Mouse (Mus musculus): ENCODE data around the gene Wsb1. TPM values are rescaled to one million over a fixed set of nuclear protein-coding genes. Genes with fewer than 3 reads are reported as not detected.

Wsb1 gene
- polyA plus RNA-seq, 1 experiment: not detected

DNA sequence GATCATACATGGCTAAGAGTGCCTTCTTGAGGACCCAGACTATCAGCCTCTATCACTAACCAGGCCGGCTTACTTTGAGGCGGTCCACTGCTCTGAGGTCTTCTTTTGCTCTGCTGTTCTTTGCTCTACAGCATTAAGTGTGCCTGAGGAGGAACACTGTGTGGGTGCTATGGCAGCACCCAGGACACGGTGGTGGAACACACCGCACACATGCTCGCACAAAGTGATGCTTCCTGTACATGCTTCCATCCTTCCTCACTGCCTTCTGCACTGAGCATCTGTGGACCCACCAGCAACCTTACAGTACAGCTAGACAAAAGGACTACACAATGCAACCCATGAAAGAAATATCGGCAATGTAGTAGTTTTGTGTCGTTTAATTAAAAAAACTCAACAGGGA lies 15.4 kb downstream of the Wsb1 start:
- Histone ChIP-seq H3K27ac (ENCODE audit: insufficient read depth, low read depth, low read length) (no peak overlapping the region), H3K4me1 (ENCODE audit: control insufficient read depth, insufficient read depth, low read length) (peaks cover 5% of the 10 kb centered on the region), H3K4me3 (ENCODE audit: insufficient read depth, low read depth, low read length) (no peak overlapping the region)
- no peak for TF ChIP-seq CTCF (IDR thresholded peaks at IDR 0.05; ENCODE audit: insufficient read depth, low read depth, low read length)
- 88% methylated on average over 7 of the region's 7 CpGs for WGBS

DNA sequence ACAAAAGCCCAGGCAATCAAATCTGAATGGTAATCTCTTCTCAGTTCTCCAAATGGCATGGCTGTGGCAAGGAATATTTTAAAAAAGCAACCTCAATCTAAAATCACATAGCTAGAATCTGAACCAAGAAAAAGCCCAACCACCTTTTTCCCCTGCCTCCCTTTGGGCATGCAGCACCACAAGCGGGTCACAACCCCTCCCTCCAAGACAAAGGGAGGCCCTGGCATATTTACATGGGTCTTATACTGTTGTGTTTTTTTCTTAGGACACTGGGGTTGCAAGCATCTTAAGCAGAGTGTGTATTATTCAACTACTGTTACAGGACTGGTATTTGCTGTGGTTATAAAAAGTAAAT lies 16.1 kb downstream of the Wsb1 start:
- Histone ChIP-seq H3K27ac (ENCODE audit: insufficient read depth, low read depth, low read length) (no peak overlapping the region), H3K4me3 (ENCODE audit: insufficient read depth, low read depth, low read length) (no peak overlapping the region), H3K4me1 (ENCODE audit: control insufficient read depth, insufficient read depth, low read length) (peaks cover 5% of the 10 kb centered on the region)
- TF ChIP-seq POLR2A (IDR thresholded peaks at IDR 0.05; ENCODE audit: insufficient read depth, low read depth, low read length) (no peak), CTCF (IDR thresholded peaks at IDR 0.05; ENCODE audit: insufficient read depth, low read depth, low read length) (no peak)
- 9% methylated on average over 1 of the region's 1 CpGs for WGBS

DNA sequence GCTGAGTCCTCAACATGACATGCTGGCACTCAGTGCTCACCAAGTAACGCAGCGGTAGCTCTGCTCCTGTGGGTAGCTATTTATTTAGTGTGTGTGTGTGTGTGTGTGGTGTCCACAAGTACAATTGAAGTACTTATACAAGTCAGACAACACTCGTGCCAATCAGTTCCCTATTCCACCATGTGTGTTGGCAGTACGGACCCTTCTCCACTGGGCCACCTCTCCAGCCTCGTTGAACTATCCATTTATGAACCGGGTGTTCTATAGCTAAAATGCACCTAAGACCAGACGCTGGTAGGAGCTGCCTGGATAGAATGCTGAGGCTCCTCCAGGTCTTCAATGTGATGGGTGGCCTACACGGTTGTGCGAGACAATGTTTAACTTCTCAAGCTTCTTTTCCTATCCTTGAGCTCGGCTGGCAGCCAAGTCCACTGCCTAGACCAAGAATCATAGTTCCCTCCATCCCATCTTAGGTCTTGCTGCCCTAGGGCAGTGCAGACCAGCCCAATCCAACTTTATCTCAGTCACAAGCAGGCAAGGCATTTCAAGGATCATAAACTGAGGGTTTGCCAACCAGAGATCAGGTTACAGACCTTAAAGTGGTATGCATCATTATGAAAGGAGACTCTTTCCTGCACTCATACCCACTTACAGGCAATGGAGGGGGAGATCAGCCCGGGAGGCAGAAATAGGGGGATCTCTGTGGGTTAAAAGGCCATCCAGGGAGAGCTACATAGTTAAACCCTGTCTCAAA lies 16.6 kb downstream of the Wsb1 start:
- Histone ChIP-seq H3K4me3 (ENCODE audit: insufficient read depth, low read depth, low read length) (no peak overlapping the region), H3K27ac (ENCODE audit: insufficient read depth, low read depth, low read length) (no peak overlapping the region), H3K4me1 (ENCODE audit: control insufficient read depth, insufficient read depth, low read length) (peaks cover 5% of the 10 kb centered on the region)
- 74% methylated on average over 11 of the region's 11 CpGs for WGBS
- TF ChIP-seq POLR2A (IDR thresholded peaks at IDR 0.05; ENCODE audit: insufficient read depth, low read depth, low read length): no peak
- TF ChIP-seq CTCF (IDR thresholded peaks at IDR 0.05; ENCODE audit: insufficient read depth, low read depth, low read length): no peak

DNA sequence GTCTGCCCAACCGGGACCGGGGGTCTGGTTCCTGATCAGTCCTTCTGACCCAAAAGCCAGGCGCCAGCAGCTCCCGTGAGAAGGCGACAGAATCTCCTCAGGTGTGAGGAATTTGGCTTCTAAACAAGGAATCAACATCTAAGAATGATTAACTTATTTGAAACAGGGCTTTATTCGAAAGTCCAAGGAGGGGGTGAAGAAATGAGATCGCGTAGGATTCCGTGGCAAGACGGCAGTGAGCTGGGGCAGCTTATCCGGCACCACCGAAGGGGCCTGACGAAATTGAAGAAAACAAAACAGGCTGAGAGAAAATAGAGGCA lies 24.3 kb downstream of the Wsb1 start:
- 78% methylated on average over 13 of the region's 13 CpGs for WGBS
- Histone ChIP-seq H3K4me3 (ENCODE audit: insufficient read depth, low read depth, low read length) (no peak overlapping the region), H3K27ac (ENCODE audit: insufficient read depth, low read depth, low read length) (no peak overlapping the region), H3K4me1 (ENCODE audit: control insufficient read depth, insufficient read depth, low read length) (peaks cover 4% of the 10 kb centered on the region)
- no peak for TF ChIP-seq POLR2A (IDR thresholded peaks at IDR 0.05; ENCODE audit: insufficient read depth, low read depth, low read length)
- no peak for TF ChIP-seq CTCF (IDR thresholded peaks at IDR 0.05; ENCODE audit: insufficient read depth, low read depth, low read length)

DNA sequence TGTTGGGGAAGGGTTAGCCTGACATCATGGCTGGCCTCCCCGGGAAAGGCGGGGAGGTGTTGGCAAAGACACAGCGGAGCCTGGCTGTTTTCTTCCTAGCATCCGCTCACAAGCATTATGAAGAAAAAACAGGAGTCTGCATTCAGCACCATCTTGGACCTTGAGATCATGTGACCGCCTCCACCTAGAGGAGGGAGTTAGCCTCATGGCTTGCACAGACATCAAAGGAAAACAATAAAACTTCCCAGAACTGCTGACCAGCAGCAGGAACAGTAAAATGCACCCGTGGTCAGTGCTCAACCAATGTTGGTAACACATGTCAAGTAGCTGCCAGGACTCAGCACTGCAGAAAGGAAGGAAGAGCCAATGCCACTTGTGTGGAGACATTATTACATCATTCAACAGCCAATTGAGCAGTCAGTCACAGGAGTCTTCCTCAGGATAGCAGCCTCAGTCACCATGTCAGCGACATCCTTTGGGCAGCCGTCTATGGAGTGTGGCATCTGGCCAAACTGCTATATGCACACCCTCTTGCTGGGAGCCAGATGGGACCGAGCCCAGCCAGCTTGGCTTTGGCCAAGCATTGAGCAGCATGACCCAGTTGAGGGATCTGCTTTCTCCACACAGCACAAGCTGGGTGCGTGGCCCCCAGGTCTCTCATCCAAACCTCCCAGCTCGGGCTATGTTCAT lies 24.8 kb downstream of the Wsb1 start:
- Histone ChIP-seq H3K4me1 (ENCODE audit: control insufficient read depth, insufficient read depth, low read length) (peaks cover 7% of the 10 kb centered on the region), H3K27ac (ENCODE audit: insufficient read depth, low read depth, low read length) (no peak overlapping the region), H3K4me3 (ENCODE audit: insufficient read depth, low read depth, low read length) (no peak overlapping the region)
- 54% methylated on average over 11 of the region's 11 CpGs for WGBS
- TF ChIP-seq CTCF (IDR thresholded peaks at IDR 0.05; ENCODE audit: insufficient read depth, low read depth, low read length) (no peak), POLR2A (IDR thresholded peaks at IDR 0.05; ENCODE audit: insufficient read depth, low read depth, low read length) (no peak)

DNA sequence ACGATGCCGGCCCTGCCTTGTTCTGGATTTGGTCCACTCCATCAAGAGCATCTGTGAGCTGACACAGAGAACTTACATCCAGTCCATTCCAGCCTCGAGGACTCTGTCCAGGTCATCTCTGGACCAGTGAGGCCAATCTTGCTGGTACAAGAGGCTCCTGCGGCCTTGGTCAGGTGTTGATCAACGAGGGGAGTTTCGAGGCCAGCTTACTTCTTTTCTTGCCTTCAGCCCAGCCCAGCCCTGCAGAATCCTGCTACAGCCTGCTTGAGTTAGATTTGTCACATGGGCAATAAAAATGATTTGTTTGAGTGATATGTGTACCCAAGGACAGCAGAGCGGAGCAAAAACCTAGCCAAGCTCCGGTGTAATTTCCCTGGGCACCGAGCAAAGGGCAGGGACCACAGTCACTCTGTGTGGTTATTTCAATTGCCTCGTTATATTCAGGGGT lies 25.4 kb downstream of the Wsb1 start:
- Histone ChIP-seq H3K4me1 (ENCODE audit: control insufficient read depth, insufficient read depth, low read length) (peaks cover 9% of the 10 kb centered on the region), H3K27ac (ENCODE audit: insufficient read depth, low read depth, low read length) (no peak overlapping the region), H3K4me3 (ENCODE audit: insufficient read depth, low read depth, low read length) (no peak overlapping the region)
- TF ChIP-seq POLR2A (IDR thresholded peaks at IDR 0.05; ENCODE audit: insufficient read depth, low read depth, low read length) (no peak), CTCF (IDR thresholded peaks at IDR 0.05; ENCODE audit: insufficient read depth, low read depth, low read length) (no peak)
- 75% methylated on average over 10 of the region's 10 CpGs for WGBS

DNA sequence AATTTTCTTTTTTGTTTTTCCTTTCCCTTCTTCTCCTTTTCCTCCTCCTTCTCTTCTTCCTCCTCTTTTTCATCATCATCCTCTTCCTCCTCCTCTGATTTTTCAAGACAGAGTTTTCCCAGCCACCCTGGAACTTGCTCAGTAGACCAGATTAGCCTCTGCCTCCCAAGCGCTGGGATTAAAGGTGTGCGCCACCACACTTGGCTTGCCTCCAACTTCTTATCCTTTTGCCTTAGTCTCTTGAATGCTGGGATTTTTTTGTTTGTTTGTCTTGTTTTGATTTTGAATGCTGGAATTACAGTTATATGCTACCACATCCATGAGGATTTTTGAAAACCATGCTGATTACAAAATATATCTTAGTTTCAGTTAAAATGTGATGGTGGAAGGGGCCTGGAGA lies 26.4 kb downstream of the Wsb1 start:
- Histone ChIP-seq H3K4me3 (ENCODE audit: insufficient read depth, low read depth, low read length) (no peak overlapping the region), H3K27ac (ENCODE audit: insufficient read depth, low read depth, low read length) (no peak overlapping the region), H3K4me1 (ENCODE audit: control insufficient read depth, insufficient read depth, low read length) (peaks cover 9% of the 10 kb centered on the region)
- 94% methylated on average over 2 of the region's 2 CpGs for WGBS
- TF ChIP-seq POLR2A (IDR thresholded peaks at IDR 0.05; ENCODE audit: insufficient read depth, low read depth, low read length): no peak
- no peak for TF ChIP-seq CTCF (IDR thresholded peaks at IDR 0.05; ENCODE audit: insufficient read depth, low read depth, low read length)

DNA sequence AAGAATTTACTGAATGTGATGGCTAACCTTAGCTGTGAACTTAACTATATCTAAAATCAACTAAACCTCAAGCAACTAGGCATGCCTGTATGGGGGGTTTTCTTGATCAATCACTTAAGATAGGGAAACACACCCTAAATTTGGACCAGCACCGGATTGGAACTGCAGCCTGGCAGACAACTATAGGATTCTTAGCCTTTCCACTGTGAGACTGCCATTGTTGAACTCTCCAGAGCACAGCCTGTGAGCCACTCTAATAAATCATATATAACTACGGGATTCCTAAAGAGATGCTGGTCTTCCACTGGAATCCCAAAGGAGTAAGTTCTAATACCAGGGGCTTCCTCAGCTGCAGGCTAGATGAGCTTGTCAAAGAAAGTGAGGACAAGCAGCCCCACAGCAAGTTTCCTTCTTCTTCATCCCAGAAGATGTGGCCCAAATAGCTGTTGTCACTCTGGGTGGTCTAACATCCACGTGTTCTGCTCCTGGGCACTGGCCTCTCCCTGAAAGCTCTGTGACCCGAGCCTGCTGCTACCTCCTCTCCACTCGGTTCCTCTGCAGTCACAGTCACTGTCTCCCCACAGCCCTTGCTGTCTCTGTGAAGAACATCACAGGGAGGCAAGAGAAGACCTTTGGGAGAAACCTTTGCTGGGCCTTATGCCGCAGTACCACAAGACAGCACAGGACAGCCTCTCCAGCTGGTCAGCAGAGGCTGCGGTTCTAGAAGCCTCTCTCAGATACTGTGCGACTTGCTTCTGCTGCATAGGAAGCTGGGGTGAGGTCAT lies 28.9 kb downstream of the Wsb1 start:
- TF ChIP-seq POLR2A (IDR thresholded peaks at IDR 0.05; ENCODE audit: insufficient read depth, low read depth, low read length) (no peak), CTCF (IDR thresholded peaks at IDR 0.05; ENCODE audit: insufficient read depth, low read depth, low read length) (no peak)
- H3K4me1 ChIP-seq (ENCODE audit: control insufficient read depth, insufficient read depth, low read length): peaks cover 9% of the 10 kb centered on the region
- no peak overlapping the region for H3K27ac ChIP-seq (ENCODE audit: insufficient read depth, low read depth, low read length)
- 92% methylated on average over 8 of the region's 8 CpGs for WGBS
- no peak overlapping the region for H3K4me3 ChIP-seq (ENCODE audit: insufficient read depth, low read depth, low read length)

Data from olfactory bulb, adult 2 months (tissue).